Mouse (Mus musculus) megakaryocyte-erythroid progenitor cell, adult 5-6 weeks (primary cell): Measurements from ENCODE around the gene Apol8. TPM values are rescaled to one million over a fixed set of nuclear protein-coding genes. Genes with fewer than 3 reads are reported as not detected.
"Not testable (repeated sequence)": the region's sequence is repeated elsewhere in the genome, so short reads cannot be mapped to it uniquely, and the experiment has no call there.

Experiments
- ATAC-seq: replicated peaks from 2 replicates; pipeline ENCODE4 v1.8.0; 2016; ENCODE audit warnings: mild to moderate bottlenecking, inconsistent platforms; ENCODE audit not compliant: severe bottlenecking, poor library complexity, low FRiP score, low TSS enrichment
- total RNA-seq, 2 experiments: library from RNA; stranded (forward) in 1 of 2; stranded (reverse) in 1 of 2; fragments of 200-1000, 215-1000 nt in 1 of 2; fragments of >200 nt in 1 of 2; fragmentation: Nextera tagmentation in 1 of 2; gene quantifications; 2 replicates each; pipeline ENCODE4 v1.2.3; 2014 to 2017

Gene Apol8
- total RNA-seq, 2 experiments from 2014 or later: 1.6 to 3.8 TPM

DNA sequence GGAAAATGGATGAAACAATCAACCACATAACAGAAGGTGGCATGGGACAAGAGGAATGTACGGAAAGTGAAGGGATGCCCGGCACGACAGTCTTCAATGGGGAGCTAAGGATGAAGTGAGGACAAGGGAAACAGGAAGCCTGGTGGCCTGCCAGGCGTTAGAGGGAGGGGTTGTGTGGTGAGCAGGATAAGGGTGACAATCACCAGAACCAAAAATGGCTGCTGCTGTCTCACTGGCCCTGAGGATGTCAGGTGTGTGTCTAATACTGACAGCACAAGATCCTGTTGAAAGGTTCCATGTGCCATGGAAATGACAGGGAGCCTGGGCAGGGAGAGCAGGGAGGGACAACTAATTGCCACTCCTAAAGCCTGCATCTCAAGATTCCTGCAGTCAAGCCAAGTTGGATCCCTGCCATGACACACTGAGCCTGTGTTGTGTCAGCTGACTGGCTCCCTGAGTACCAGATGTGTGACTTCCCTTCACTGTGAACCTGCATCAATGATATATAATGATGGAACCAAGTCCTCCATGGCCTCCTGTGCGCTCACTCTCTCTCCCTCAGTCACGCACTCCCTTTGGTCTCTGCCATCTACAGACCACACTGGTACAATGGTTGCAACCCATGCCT lies 31.3 kb downstream of the Apol8 start:
- ATAC-seq: not testable (repeated sequence)

DNA sequence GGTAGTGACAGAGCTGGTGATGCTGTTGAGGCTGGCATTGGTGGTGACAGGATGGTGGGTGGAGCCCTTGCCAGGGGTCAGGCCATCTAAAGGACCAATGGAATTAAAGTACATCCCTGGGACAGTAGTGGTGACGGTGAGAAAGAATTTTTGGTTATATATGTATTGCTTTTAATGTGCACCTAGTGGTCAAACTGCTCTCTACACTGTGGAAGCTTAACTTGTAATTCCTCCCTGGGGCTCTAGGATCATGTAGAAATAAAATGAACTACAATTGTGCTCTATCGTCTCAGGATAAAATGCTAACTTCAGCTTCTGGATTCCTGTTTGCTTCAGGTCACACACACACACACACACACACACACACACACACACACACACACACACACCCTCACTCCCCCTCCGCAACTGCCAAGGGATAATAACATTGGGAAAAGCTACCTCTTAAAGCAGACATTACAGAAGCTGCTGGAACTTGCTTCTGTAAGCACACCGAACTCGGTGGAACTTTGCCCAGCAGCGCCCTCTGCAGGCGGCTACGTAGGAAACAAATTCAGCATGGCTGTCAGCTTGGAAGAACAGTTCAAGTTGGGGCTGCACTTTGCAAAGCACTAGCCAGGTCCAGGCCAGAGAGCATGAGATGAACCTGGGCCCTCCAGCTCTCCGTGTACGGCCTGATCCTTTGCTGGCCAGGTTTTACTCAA lies 32.4 kb downstream of the Apol8 start:
- ATAC-seq: peak; percentile 61

DNA sequence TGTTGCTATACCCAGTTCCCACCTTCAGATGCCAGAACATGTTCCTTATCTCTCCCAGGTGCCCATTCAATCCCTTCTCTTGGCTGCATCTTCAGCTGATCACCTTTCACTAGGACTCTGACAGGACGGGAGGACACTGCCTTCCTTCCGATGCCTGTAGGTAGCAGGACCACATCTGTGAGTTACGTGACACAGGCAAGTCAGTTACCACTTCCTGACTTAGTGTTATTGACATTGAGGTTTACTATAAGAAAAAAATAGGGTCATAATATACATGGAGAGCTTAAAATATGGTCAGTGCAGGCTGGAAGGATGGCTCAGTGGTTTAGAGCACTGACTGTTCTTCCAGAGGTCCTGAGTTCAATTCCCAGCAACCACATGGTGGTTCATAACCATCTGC lies 35.3 kb downstream of the Apol8 start:
- not testable (repeated sequence) for ATAC-seq

DNA sequence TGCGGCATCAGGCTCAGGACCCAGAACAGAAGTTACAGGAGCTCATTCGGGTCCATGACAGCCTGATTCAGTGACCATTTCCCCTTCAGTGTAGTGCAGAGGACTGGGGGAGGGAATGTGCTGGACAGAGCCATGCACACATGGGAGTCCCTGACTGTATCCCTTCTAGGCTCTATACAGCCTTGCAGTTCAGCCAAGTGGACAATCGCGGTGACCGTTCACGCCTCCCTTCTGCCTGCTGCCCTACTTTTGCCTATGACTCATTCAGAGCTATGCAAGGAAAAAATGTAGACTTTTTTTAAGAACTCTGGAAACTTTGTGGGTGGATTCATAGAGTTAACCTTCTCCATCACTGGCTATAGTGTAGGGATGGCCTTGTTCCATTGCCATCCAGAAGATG lies 38.6 kb downstream of the Apol8 start:
- ATAC-seq: not testable (repeated sequence)

DNA sequence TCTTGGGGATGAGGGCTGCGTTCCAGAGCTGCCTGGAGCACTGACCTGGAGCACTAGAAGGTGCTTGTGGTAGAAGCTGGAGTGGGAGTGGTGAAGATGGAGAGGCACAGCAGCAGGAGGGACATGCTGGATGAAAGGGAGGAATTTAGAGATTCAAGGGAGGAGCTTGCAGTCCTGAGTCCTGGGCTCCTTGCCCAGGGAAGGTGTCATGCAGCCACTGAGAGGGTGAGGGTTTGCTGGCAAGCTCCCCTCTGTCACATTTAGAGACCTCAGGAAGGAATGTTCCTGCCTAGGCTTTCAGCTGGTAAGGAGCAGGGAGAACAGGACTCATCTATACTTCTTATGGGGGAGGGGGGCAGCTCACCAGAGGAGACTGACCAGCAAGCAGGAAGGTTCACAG lies 47.9 kb downstream of the Apol8 start:
- ATAC-seq: not testable (repeated sequence)

DNA sequence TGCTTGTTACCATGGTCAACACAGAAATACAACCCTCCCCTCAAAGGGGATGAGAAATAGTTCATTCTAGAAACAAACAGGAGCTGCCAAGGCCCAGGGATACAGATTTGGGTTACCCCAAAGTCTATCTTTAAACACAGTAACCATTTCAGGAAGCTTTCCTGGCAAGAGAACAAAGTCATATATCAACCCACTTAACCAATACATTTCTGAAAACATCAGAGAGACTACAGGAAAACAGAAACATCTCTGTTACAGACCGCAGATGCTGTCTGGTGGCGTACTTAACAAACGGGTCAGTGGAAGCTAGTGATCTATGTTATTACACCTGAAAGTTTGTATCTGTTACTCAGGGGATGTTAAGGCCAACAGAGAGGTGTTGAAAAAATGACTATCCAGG lies 51.5 kb downstream of the Apol8 start:
- not testable (repeated sequence) for ATAC-seq

DNA sequence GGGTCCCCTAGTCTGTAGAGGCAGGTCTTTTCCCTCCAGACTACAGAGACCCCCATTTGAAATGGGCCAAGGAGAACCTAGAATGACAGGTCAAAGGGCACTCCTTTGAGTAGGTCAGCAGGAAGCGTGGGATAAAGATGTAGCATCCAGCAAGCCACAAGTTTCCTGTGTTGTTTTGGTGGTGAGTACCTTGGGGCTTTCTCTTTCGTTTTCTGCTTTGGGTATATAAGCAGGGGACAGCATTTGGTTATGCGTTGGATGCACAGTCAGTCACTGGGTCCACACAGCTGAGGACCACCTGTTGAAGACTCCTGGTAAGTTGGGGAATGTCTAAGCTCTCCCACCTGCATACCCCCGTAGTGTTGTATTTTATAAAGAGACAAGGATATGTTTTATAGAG lies 58.1 kb downstream of the Apol8 start, which contains the start of gene Apol7e:
TSS of gene Apol7e (plus strand) at position 202 of the 400 bp plus-strand sequence.
- not testable (repeated sequence) for ATAC-seq

Other genes with a start within 250 kb of the Apol8 start
- not detected in 2 replicates for gene Apol11a, start 248.7 kb downstream of the Apol8 start, total RNA-seq (2014; fragmentation: Nextera tagmentation)
- gene Apol11a, start 248.7 kb downstream of the Apol8 start, total RNA-seq (2017): not detected in 2 replicates
- not detected in 2 replicates for gene Apol7c, start 223.7 kb downstream of the Apol8 start, total RNA-seq (2014; fragmentation: Nextera tagmentation)
- gene Apol7c, start 223.7 kb downstream of the Apol8 start, total RNA-seq (2017): not detected in 2 replicates
- gene 1700025B11Rik, start 195.1 kb downstream of the Apol8 start, total RNA-seq (2014; fragmentation: Nextera tagmentation): not detected in 2 replicates
- gene 1700025B11Rik, start 195.1 kb downstream of the Apol8 start, total RNA-seq (2017): not detected in 2 replicates
- gene Apol10b, start 160.9 kb downstream of the Apol8 start, total RNA-seq (2014; fragmentation: Nextera tagmentation): not detected in 2 replicates
- not detected in 2 replicates for gene Apol10b, start 160.9 kb downstream of the Apol8 start, total RNA-seq (2017)
- not detected in 2 replicates for gene Gm36245, start 157.7 kb downstream of the Apol8 start, total RNA-seq (2014; fragmentation: Nextera tagmentation)
- not detected in 2 replicates for gene Gm36245, start 157.7 kb downstream of the Apol8 start, total RNA-seq (2017)
- gene Apol11b, start 113.7 kb downstream of the Apol8 start, total RNA-seq (2014; fragmentation: Nextera tagmentation): not detected in 2 replicates
- 0.52 TPM in 1 of 2 replicates, not detected in the other for gene Apol11b, start 113.7 kb downstream of the Apol8 start, total RNA-seq (2017)
- gene Apol7e, start 58.1 kb downstream of the Apol8 start, total RNA-seq (2014; fragmentation: Nextera tagmentation): 1.2 TPM in 1 of 2 replicates, not detected in the other
- gene Apol7e, start 58.1 kb downstream of the Apol8 start, total RNA-seq (2017): 1.5 and 2.0 TPM in 2 replicates
- not detected in 2 replicates for gene Apol9b, start 28.0 kb downstream of the Apol8 start, total RNA-seq (2014; fragmentation: Nextera tagmentation)
- gene Apol9b, start 28.0 kb downstream of the Apol8 start, total RNA-seq (2017): 0.38 TPM in 1 of 2 replicates, not detected in the other
- 98.3 and 144 TPM in 2 replicates for gene Myh9, start 85.2 kb upstream of the Apol8 start, total RNA-seq (2014; fragmentation: Nextera tagmentation)
- gene Myh9, start 85.2 kb upstream of the Apol8 start, total RNA-seq (2017): 195 and 198 TPM in 2 replicates
- 335 and 427 TPM in 2 replicates for gene Txn2, start 172.0 kb upstream of the Apol8 start, total RNA-seq (2014; fragmentation: Nextera tagmentation)
- 80.6 and 101 TPM in 2 replicates for gene Txn2, start 172.0 kb upstream of the Apol8 start, total RNA-seq (2017)
- 8.0 and 9.6 TPM in 2 replicates for gene Foxred2, start 199.7 kb upstream of the Apol8 start, total RNA-seq (2014; fragmentation: Nextera tagmentation)
- gene Foxred2, start 199.7 kb upstream of the Apol8 start, total RNA-seq (2017): 5.4 and 9.3 TPM in 2 replicates
- gene Eif3d, start 213.8 kb upstream of the Apol8 start, total RNA-seq (2014; fragmentation: Nextera tagmentation): 308 and 313 TPM in 2 replicates
- 315 and 357 TPM in 2 replicates for gene Eif3d, start 213.8 kb upstream of the Apol8 start, total RNA-seq (2017)